Mouse (Mus musculus) bone marrow macrophage, adult 2 months (primary cell): ENCODE measurements around the gene Ube2n. TPM values are rescaled to one million over a fixed set of nuclear protein-coding genes. Genes with fewer than 3 reads are reported as not detected.
"Not testable (repeated sequence)": the region's sequence is repeated elsewhere in the genome, so short reads cannot be mapped to it uniquely, and the experiment has no call there.

Source experiments
- H3K27ac ChIP-seq: 2 replicates; pipeline ENCODE4 v1.5.1; 2012; ENCODE audit warnings: low read depth, low read length; ENCODE audit not compliant: insufficient read depth
- H3K4me1 ChIP-seq: 2 replicates; pipeline ENCODE4 v1.6.1; 2012; ENCODE audit warnings: low read length; ENCODE audit not compliant: control insufficient read depth, insufficient read depth
- H3K4me3 ChIP-seq: 2 replicates; pipeline ENCODE4 v1.5.1; 2012; ENCODE audit warnings: mild to moderate bottlenecking, low read length, moderate library complexity; ENCODE audit not compliant: insufficient read depth
- CTCF ChIP-seq: IDR thresholded peaks from 2 replicates; pipeline ENCODE4 v1.5.1; 2012; ENCODE audit warnings: low read depth, mild to moderate bottlenecking, low read length, moderate library complexity
- POLR2A ChIP-seq: IDR thresholded peaks from 2 replicates; pipeline ENCODE4 v1.6.1; 2012; ENCODE audit warnings: mild to moderate bottlenecking, low read depth, low read length, borderline replicate concordance
- polyA plus RNA-seq: library from polyadenylated mRNA; stranded (reverse); fragments of >200 nt; gene quantifications from 2 replicates; pipeline ENCODE4 v1.2.4, GENCODE M21; 2012; ENCODE audit not compliant: missing spikeins, insufficient read depth, insufficient read length

Ube2n gene
- polyA plus RNA-seq, 1 experiment = 116 TPM

DNA sequence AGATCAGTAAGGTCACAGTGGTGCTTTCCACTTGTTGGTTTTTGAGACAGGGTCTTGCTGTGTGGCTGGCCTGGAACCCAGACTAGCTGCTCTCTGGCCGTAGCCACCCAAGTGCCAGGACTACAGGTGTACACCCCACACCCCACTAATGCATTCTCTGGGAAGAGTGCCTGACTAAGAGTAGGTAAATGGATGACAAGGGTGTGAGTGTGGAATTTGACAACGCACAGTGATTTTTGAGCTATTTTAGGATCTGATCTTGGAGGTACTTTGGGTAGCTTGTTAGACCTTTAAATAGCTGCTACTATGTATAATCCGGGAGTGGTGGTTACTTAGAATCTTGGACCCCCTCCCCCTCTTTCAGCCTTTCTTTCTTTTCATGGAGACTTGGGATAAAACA, 24.3 kb downstream of the Ube2n start:
- TF ChIP-seq CTCF (no peak), POLR2A (no peak)
- H3K4me1 ChIP-seq = peaks cover 3% of the 10 kb centered on the region; the same call in 1 of the 2 replicates
- no peak overlapping the region for H3K4me3 ChIP-seq
- no peak overlapping the region for H3K27ac ChIP-seq

GRCm38 (mm10) chr10:95539841-95540240, 24.9 kb downstream of the Ube2n start:
- Histone ChIP-seq H3K4me1 (peaks cover 2% of the 10 kb centered on the region; the same call in 1 of the 2 replicates), H3K27ac (no peak overlapping the region), H3K4me3 (no peak overlapping the region)
- no peak for TF ChIP-seq POLR2A
- TF ChIP-seq CTCF = no peak

- H3K27ac ChIP-seq = no peak overlapping the region
- no peak overlapping the region for H3K4me3 ChIP-seq
- TF ChIP-seq POLR2A (no peak), CTCF (no peak)
- peaks cover 2% of the 10 kb centered on the region for H3K4me1 ChIP-seq
These were observed 28.0 kb downstream of the Ube2n start for GRCm38 (mm10) chr10:95542916-95543315.

- Histone ChIP-seq H3K4me3 (no peak overlapping the region), H3K27ac (no peak overlapping the region), H3K4me1 (peaks cover 6% of the 10 kb centered on the region)
- TF ChIP-seq POLR2A = no peak
- TF ChIP-seq CTCF = no peak
These were observed 28.4 kb downstream of the Ube2n start for GRCm38 (mm10) chr10:95543377-95543776.

DNA sequence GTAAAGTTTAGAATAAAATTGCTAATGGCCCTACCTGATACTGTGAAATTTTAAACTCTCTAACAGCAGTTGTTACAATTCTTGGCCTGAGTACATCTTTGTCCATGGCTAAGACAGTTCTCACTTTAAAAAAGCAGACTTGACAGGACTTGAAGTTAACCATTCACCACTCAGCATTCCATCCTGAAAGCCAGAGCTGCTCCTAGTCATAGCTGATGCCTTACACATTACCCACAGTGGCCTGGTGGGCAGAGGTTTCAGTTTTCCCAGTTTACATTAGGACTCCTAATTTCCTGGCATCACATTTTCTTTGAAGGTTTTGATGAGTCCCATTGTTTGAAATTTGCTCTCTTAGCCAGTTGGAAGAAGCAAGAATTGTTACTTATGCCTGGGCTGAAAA, 29.1 kb downstream of the Ube2n start:
- H3K4me1 ChIP-seq = peaks cover 8% of the 10 kb centered on the region
- no peak overlapping the region for H3K27ac ChIP-seq
- TF ChIP-seq POLR2A = no peak
- TF ChIP-seq CTCF = no peak
- no peak overlapping the region for H3K4me3 ChIP-seq

DNA sequence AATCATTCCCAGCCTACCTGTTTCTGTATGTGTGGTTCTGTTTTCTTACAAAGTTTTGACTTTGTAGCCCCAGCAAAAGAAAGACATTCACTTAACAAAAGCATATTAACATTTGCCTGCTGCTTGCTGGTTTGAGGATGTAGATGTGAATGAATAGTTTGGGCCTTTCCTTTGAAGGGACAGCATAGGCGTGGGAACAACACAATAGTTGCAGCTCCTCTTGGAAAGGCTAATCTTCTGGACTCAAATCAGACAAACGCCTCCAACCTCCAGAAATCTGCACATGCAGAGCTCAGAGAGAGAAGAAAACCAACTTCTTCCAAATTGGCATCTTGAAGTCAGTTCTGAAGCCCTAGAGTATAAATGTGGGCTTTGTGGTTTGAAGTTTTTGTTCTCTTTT, 29.7 kb downstream of the Ube2n start:
- H3K4me1 ChIP-seq = peaks cover 10% of the 10 kb centered on the region
- H3K4me3 ChIP-seq = no peak overlapping the region
- TF ChIP-seq CTCF = no peak
- no peak for TF ChIP-seq POLR2A
- H3K27ac ChIP-seq = no peak overlapping the region

DNA sequence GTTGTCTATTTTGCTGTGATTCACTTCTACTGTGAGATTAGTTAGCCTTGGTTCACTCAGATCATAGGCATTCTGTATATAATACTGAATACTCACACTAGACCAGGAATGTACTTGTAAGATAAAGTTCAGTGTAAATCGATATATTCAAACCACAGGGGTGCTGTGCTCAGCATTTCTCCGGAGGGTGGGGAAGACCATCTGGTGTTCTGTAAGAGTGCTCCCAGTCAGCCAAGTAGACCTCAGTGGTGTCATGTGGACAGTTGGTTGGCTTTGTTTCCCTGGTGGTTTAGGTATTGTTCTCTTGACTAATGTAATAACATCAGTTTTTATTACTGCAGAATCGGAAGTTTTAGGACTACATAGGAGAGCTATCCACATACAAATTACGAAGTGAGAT, 30.1 kb downstream of the Ube2n start:
- Histone ChIP-seq H3K4me3 (no peak overlapping the region), H3K4me1 (peaks cover 10% of the 10 kb centered on the region), H3K27ac (no peak overlapping the region)
- TF ChIP-seq CTCF (no peak), POLR2A (no peak)

DNA sequence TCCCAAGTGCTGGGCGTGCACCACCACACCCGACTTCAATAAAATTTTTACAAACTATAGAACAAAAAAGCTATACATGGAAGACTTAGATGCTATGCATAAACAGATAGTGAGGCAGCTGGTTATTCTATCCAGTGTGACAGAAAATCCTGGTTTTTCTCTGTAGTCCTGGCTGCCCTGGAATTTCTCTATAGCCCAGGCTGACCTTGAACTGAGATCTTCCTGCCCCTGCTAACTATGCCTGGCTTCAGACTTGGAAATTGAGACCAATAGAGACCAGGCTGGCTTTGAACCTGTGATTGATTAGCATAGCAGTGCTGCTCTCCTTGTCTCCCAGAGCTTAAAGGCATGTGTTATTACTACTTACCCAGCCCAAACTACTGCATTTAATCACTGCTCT, 31.2 kb downstream of the Ube2n start:
- H3K4me3 ChIP-seq = no peak overlapping the region
- H3K4me1 ChIP-seq = peaks cover 10% of the 10 kb centered on the region
- no peak overlapping the region for H3K27ac ChIP-seq
- TF ChIP-seq CTCF (no peak), POLR2A (no peak)

DNA sequence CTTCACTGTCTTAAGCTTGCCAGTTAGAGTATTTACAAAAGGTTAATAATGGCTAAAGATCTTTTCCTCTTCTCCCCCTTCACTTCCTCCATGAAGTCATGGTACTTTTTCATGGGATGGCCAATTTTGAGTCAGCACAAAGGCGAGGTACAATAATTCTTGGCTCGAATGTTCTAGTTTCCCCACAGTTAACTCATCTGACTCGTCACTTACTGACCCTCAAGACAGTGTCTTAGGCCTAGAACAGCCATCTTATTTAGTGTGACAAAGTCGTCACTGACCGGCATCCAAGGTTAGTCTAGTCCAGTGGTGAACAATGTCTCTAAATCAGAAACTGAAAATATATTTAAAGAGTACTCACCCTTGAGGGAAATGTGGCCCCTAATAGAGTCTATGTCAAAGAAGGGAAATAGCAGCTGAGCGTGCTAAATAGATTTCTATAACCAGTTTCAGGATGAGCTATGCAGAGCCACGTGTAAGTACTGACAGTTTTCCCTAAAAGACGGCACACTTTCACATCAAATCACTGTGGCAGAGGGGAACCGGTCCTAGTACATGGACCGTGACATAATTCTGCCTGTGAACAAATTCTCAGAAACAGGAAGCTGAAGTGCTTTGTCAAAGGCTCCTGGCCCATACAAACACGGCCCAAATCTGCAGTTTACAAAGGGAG, 33.3 kb downstream of the Ube2n start:
- TF ChIP-seq POLR2A (no peak), CTCF (no peak)
- H3K4me3 ChIP-seq = no peak overlapping the region
- H3K27ac ChIP-seq = peak overlapping the region; percentile 35
- peaks cover 10% of the 10 kb centered on the region for H3K4me1 ChIP-seq

DNA sequence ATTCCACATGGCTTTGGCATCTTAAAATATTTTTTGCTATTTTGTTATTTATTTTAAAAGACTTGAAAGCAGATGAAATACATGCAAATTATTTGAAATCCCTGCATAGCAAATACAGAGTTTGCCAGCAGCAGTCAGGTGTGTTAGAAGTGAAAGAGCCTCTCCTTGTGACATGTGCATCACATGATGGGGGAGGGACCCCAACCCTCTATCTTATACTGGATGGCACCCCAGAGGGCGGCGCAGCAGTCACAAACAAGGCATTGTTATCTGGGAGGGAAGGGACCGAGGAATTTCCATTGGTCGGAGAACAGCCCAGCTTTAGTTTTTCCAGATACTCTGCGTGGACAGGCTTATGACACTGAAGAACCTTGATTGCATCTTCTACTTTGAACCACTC, 34.1 kb downstream of the Ube2n start:
- not testable (repeated sequence) for H3K4me3 ChIP-seq, H3K27ac ChIP-seq
- H3K4me1 ChIP-seq = peaks cover 10% of the 10 kb centered on the region

GRCm38 (mm10) chr10:95550506-95550905, 35.6 kb downstream of the Ube2n start:
- H3K4me1 ChIP-seq = peaks cover 10% of the 10 kb centered on the region
- no peak overlapping the region for H3K4me3 ChIP-seq
- H3K27ac ChIP-seq = no peak overlapping the region
- TF ChIP-seq CTCF = peak; percentile 72
- TF ChIP-seq POLR2A = no peak

DNA sequence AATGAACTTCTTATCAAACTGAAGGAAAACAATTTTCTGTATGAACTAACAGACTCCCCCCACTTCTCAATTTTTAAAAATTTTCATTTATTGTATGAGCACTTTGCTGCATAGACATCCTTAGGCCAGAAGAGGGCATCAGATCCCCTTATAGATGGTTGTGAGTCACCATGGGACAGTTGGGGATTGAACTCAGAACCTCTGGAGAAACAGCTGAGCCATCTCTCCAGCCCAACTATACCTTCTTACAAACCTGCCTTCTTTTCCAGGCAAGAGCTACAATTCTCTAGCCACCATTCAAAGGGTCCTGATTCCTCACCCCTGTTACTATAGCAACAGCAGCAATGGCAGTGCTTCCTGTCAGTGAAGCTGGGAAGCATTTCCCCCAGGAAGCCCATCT, 36.8 kb downstream of the Ube2n start:
- Histone ChIP-seq H3K4me1 (peaks cover 10% of the 10 kb centered on the region), H3K27ac (no peak overlapping the region), H3K4me3 (no peak overlapping the region)
- TF ChIP-seq CTCF = no peak
- no peak for TF ChIP-seq POLR2A
